Mouse (Mus musculus): ENCODE data around the gene Tmtc4. TPM values are rescaled to one million over a fixed set of nuclear protein-coding genes. Genes with fewer than 3 reads are reported as not detected.

The Tmtc4 gene
- polyA plus RNA-seq (2015; fragmentation: Nextera tagmentation; extraction: Ambion mirVana), result 36.6 and 37.4 TPM in 2 replicates

GRCm38 (mm10) chr14:122983226-122984215, at the start of gene Tmtc4:
Gene Tmtc4 (minus strand): TSS chr14:122984035.
- Histone ChIP-seq H3K36me3 (ENCODE audit: insufficient read depth, low read length) (no peaks in the 10 kb centered on the region), H3K9me3 (ENCODE audit: low read length) (no peaks in the 10 kb centered on the region), H3K27ac (ENCODE audit: low read length) (peak within 1 kb of the TSS; percentile 93), H3K9ac (replicated peaks; ENCODE audit: low read length) (peak within 1 kb of the TSS; percentile 91), H3K4me3 (ENCODE audit: low read length) (peak within 1 kb of the TSS; percentile 84), H3K27me3 (ENCODE audit: insufficient read depth, low read length) (no peaks in the 10 kb centered on the region), H3K4me1 (ENCODE audit: insufficient read depth, low read length) (peaks cover 23% of the 10 kb centered on the region), H3K4me2 (replicated peaks; ENCODE audit: low read depth, low read length) (peak within 1 kb of the TSS; percentile 76)
- 1% methylated on average over 49 of the region's 54 CpGs for WGBS
- peak; percentile 99 for ATAC-seq (ENCODE audit: low FRiP score, low TSS enrichment)

GRCm38 (mm10) chr14:123032435-123032834, 48.6 kb upstream of the Tmtc4 start:
- Histone ChIP-seq H3K4me2 (replicated peaks; ENCODE audit: low read depth, low read length) (no peak overlapping the region), H3K27me3 (ENCODE audit: insufficient read depth, low read length) (no peaks in the 10 kb centered on the region), H3K4me1 (ENCODE audit: insufficient read depth, low read length) (0 out of 2 replicates have a peak, but pooled peaks cover 2% of the 10 kb centered on the region), H3K9ac (replicated peaks; ENCODE audit: low read length) (no peak overlapping the region), H3K36me3 (ENCODE audit: insufficient read depth, low read length) (no peaks in the 10 kb centered on the region), H3K4me3 (ENCODE audit: low read length) (no peak overlapping the region), H3K9me3 (ENCODE audit: low read length) (no peaks in the 10 kb centered on the region), H3K27ac (ENCODE audit: low read length) (no peak overlapping the region)
- ATAC-seq (ENCODE audit: low FRiP score, low TSS enrichment), result peak; percentile 65; the same call in 1 of the 2 replicates
- WGBS, result 47% methylated on average over 1 of the region's 1 CpGs

GRCm38 (mm10) chr14:123027876-123028275, 44.0 kb upstream of the Tmtc4 start:
- WGBS, result 32% methylated on average over 2 of the region's 2 CpGs
- no peaks in the 10 kb centered on the region for H3K36me3 ChIP-seq (ENCODE audit: insufficient read depth, low read length)

GRCm38 (mm10) chr14:123022981-123023380, 39.1 kb upstream of the Tmtc4 start:
- no peaks in the 10 kb centered on the region for H3K36me3 ChIP-seq (ENCODE audit: insufficient read depth, low read length)
- ATAC-seq (ENCODE audit: low FRiP score, low TSS enrichment), result peak; percentile 51
- 0 out of 2 replicates have a peak, but pooled peaks cover 3% of the 10 kb centered on the region for H3K4me1 ChIP-seq (ENCODE audit: insufficient read depth, low read length)
- H3K27ac ChIP-seq (ENCODE audit: low read length), result no peak overlapping the region
- H3K9me3 ChIP-seq (ENCODE audit: low read length), result no peaks in the 10 kb centered on the region
- H3K4me3 ChIP-seq (ENCODE audit: low read length), result no peak overlapping the region
- no peak overlapping the region for H3K4me2 ChIP-seq (replicated peaks; ENCODE audit: low read depth, low read length)
- no peak overlapping the region for H3K9ac ChIP-seq (replicated peaks; ENCODE audit: low read length)
- no peaks in the 10 kb centered on the region for H3K27me3 ChIP-seq (ENCODE audit: insufficient read depth, low read length)

More at GRCm38 (mm10) chr14:123027876-123028275, 44.0 kb upstream of the Tmtc4 start:
- H3K4me2 ChIP-seq (replicated peaks; ENCODE audit: low read depth, low read length), result no peak overlapping the region
- 0 out of 2 replicates have a peak, but pooled peaks have one; percentile 57 for ATAC-seq (ENCODE audit: low FRiP score, low TSS enrichment)
- H3K4me3 ChIP-seq (ENCODE audit: low read length), result no peak overlapping the region
- H3K9me3 ChIP-seq (ENCODE audit: low read length), result no peaks in the 10 kb centered on the region
- H3K9ac ChIP-seq (replicated peaks; ENCODE audit: low read length), result no peak overlapping the region
- 0 out of 2 replicates have a peak, but pooled peaks cover 3% of the 10 kb centered on the region for H3K4me1 ChIP-seq (ENCODE audit: insufficient read depth, low read length)
- no peak overlapping the region for H3K27ac ChIP-seq (ENCODE audit: low read length)
- no peaks in the 10 kb centered on the region for H3K27me3 ChIP-seq (ENCODE audit: insufficient read depth, low read length)

GRCm38 (mm10) chr14:123016310-123016709, 32.5 kb upstream of the Tmtc4 start:
- Histone ChIP-seq H3K27ac (ENCODE audit: low read length) (no peak overlapping the region), H3K4me3 (ENCODE audit: low read length) (no peak overlapping the region), H3K36me3 (ENCODE audit: insufficient read depth, low read length) (no peaks in the 10 kb centered on the region), H3K9me3 (ENCODE audit: low read length) (no peaks in the 10 kb centered on the region), H3K9ac (replicated peaks; ENCODE audit: low read length) (no peak overlapping the region), H3K4me2 (replicated peaks; ENCODE audit: low read depth, low read length) (no peak overlapping the region), H3K4me1 (ENCODE audit: insufficient read depth, low read length) (no peaks in the 10 kb centered on the region), H3K27me3 (ENCODE audit: insufficient read depth, low read length) (no peaks in the 10 kb centered on the region)
- no peak for ATAC-seq (ENCODE audit: low FRiP score, low TSS enrichment)
- 78% methylated on average over 1 of the region's 1 CpGs for WGBS

GRCm38 (mm10) chr14:123015687-123016086, 31.9 kb upstream of the Tmtc4 start:
- Histone ChIP-seq H3K9me3 (ENCODE audit: low read length) (no peaks in the 10 kb centered on the region), H3K4me3 (ENCODE audit: low read length) (no peak overlapping the region), H3K9ac (replicated peaks; ENCODE audit: low read length) (no peak overlapping the region), H3K27ac (ENCODE audit: low read length) (no peak overlapping the region), H3K4me1 (ENCODE audit: insufficient read depth, low read length) (no peaks in the 10 kb centered on the region), H3K36me3 (ENCODE audit: insufficient read depth, low read length) (no peaks in the 10 kb centered on the region), H3K4me2 (replicated peaks; ENCODE audit: low read depth, low read length) (no peak overlapping the region), H3K27me3 (ENCODE audit: insufficient read depth, low read length) (no peaks in the 10 kb centered on the region)
- 80% methylated on average over 2 of the region's 2 CpGs for WGBS
- no peak for ATAC-seq (ENCODE audit: low FRiP score, low TSS enrichment)

GRCm38 (mm10) chr14:123009108-123010018, 25.5 kb upstream of the Tmtc4 start:
- ATAC-seq (ENCODE audit: low FRiP score, low TSS enrichment), result no peak
- H3K27ac ChIP-seq (ENCODE audit: low read length), result no peak overlapping the region
- no peaks in the 10 kb centered on the region for H3K27me3 ChIP-seq (ENCODE audit: insufficient read depth, low read length)
- H3K4me1 ChIP-seq (ENCODE audit: insufficient read depth, low read length), result no peaks in the 10 kb centered on the region
- no peak overlapping the region for H3K9ac ChIP-seq (replicated peaks; ENCODE audit: low read length)
- no peaks in the 10 kb centered on the region for H3K9me3 ChIP-seq (ENCODE audit: low read length)
- H3K4me2 ChIP-seq (replicated peaks; ENCODE audit: low read depth, low read length), result no peak overlapping the region
- no peaks in the 10 kb centered on the region for H3K36me3 ChIP-seq (ENCODE audit: insufficient read depth, low read length)
- no peak overlapping the region for H3K4me3 ChIP-seq (ENCODE audit: low read length)
- 75% methylated on average over 18 of the region's 18 CpGs for WGBS

- Histone ChIP-seq H3K27ac (ENCODE audit: low read length) (no peak overlapping the region), H3K4me2 (replicated peaks; ENCODE audit: low read depth, low read length) (no peak overlapping the region), H3K4me1 (ENCODE audit: insufficient read depth, low read length) (no peaks in the 10 kb centered on the region), H3K27me3 (ENCODE audit: insufficient read depth, low read length) (no peaks in the 10 kb centered on the region), H3K4me3 (ENCODE audit: low read length) (no peak overlapping the region), H3K9me3 (ENCODE audit: low read length) (no peaks in the 10 kb centered on the region), H3K36me3 (ENCODE audit: insufficient read depth, low read length) (no peaks in the 10 kb centered on the region), H3K9ac (replicated peaks; ENCODE audit: low read length) (no peak overlapping the region)
- ATAC-seq (ENCODE audit: low FRiP score, low TSS enrichment), result no peak
- 78% methylated on average over 2 of the region's 2 CpGs for WGBS
These were observed 24.8 kb upstream of the Tmtc4 start for GRCm38 (mm10) chr14:123008672-123009071.

- ATAC-seq (ENCODE audit: low FRiP score, low TSS enrichment), result no peak
These were observed 19.9 kb upstream of the Tmtc4 start for GRCm38 (mm10) chr14:123003715-123004114.

More at GRCm38 (mm10) chr14:123003715-123004114, 19.9 kb upstream of the Tmtc4 start:
- 97% methylated on average over 1 of the region's 1 CpGs for WGBS
- Histone ChIP-seq H3K27ac (ENCODE audit: low read length) (no peak overlapping the region), H3K4me1 (ENCODE audit: insufficient read depth, low read length) (no peaks in the 10 kb centered on the region), H3K4me3 (ENCODE audit: low read length) (no peak overlapping the region), H3K27me3 (ENCODE audit: insufficient read depth, low read length) (no peaks in the 10 kb centered on the region), H3K9ac (replicated peaks; ENCODE audit: low read length) (no peak overlapping the region), H3K36me3 (ENCODE audit: insufficient read depth, low read length) (no peaks in the 10 kb centered on the region), H3K9me3 (ENCODE audit: low read length) (no peaks in the 10 kb centered on the region), H3K4me2 (replicated peaks; ENCODE audit: low read depth, low read length) (no peak overlapping the region)

All from kidney, embryonic 16.5 days (tissue).